Mouse (Mus musculus): ENCODE measurements around the gene Creb5.
A peak's percentile ranks its signal among the peaks of the same experiment; 100 is the strongest.
"Not testable (repeated sequence)": the region's sequence is repeated elsewhere in the genome, so short reads cannot be mapped to it uniquely, and the experiment has no call there.

Creb5 gene

DNA sequence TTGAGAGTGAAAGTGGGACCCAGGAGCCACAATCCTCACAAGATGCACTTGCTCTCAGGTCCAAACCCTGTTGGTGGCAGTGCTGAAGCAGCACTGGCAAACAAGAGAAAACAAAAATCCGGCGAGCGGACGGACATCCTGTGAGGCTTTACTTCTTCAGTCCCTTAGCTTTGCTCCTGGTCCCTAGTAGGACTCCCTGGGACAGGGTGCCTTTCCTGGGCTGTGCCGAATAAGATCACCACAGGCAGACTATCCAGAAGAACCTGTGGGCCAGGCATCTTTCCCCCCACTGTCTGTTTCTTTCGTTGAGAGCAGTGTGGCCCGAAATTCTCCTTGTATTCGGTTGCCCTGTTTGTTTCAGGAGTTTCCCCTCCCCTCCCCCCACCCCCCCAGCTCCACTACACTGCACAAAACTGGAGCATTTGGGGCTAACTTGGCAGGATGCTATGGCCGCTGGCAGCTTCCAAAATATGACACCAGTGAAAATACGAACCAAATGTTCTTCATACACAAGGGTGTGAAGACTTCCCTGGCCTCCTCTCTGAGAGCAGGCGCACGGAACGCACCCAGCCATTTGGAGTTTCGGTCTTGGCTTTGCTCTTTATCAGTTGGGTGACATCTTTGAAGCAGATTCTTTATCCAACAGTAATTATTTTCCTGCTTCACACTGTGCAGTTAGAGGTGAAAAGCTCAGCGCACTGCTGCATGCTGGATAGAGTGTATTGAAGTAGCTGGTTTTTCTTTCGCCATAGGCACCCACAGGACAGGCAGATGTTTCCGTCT is 32.7 kb downstream of the Creb5 start:
- no peak for DNase-seq (ENCODE audit: low spot score)

DNA sequence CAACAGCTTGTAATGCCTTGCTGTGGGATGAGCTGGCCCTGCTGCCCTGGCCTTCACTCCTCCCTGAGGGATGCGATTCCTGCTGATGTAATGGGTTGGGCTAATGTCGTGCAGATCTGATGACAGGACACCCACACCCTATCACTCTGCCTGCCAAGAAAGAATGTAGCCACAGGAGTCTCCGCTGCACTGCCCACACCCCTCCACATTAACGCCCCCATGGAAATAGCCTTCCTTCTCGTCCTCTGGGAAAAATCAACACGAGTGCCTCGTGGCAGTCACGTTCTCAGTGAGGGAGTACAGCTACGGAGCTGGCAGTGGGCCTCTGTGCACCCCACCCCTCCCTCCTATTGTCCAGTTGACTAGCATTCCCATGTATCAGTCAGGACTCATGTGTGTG is 50.3 kb downstream of the Creb5 start:
- DNase-seq (ENCODE audit: low spot score), result peak; percentile 15

DNA sequence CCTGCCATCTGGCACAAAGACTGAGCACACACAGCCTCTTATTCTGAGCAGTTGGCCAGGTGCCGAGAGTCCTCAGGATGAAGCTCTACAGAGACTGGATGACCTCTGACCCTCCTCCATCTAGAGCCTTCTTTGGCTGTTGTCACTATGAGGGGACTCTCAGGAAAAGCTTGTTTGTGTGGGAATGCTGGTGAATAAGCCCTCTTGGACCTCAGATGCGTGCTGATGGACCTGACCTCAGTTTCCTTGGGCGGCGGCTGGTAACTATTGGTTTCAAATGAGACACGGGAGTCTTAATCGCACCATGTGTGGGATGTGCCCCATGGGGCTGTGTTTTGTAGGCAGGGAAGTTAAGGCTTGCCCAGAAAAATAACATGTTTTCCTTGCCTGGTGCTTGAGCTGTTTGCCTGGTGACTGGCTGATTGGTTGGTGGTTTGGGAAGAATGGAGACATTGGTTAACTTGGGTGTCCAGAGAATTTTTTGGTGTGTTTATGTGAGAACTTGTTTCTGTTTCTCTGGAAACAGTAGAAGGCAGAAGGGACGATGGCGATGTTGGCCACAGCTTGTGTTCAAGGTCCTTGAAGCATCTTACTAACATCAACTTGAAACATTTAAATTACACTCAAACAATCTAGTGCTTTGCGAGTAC is 65.4 kb downstream of the Creb5 start:
- DNase-seq (ENCODE audit: low spot score), result no peak

DNA sequence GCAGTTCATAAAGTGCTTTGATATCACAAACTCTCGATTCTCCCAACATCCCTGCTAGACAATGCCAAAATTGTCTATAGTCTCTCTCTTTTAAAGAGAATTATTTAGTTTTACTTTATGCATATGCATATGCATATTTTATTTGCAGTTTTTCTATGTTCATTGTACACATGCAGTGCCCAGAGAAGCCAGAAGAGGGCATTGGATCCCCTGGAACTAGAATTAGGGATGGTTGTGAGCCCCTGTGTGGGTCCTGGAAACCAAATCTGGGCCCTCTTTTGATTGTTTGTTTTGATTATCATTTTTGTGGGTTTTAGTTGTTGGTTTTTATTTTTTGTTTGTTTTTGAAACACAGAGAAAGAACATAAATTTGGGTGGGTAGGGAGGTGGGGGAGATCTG is 69.3 kb downstream of the Creb5 start:
- DNase-seq (ENCODE audit: low spot score), result no peak

DNA sequence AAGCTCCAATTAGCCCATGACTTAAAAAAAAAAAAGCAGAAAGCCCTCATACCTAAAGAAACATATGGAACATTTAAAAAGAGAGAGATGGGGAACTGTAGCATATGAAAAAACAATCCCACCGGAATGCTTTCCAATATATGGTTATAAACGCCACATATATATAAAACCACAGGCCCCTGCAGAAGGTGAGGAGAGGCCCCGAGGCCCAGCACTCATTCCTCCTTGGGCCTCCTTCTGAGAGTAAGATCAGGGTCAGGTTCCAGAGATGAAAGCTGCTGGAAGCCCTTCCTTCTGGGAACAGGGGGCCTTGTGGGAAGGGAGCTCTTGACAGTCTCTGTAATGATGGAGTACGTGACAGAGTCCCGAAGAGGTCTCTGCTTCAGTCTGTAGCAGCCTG is 76.5 kb downstream of the Creb5 start:
- DNase-seq (ENCODE audit: low spot score), result no peak

DNA sequence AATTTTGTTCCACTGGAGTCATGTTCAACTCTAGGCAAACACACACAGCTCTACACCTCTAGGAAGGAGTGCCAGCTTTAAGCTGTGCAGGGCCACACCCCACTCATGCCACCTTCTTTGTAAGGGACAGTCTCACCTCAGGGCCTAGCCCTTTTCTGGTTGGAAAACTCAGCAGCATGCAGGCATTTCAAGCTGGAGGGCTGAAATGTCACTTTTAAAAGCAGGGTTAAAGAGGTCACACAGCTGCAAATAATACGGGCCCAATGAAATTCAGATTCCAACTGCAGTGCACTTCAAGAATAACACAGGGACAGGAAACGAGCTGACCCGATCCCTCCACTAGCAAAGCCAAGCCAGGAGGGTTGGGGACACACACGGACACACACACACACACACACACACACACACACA is 76.9 kb downstream of the Creb5 start:
- DNase-seq (ENCODE audit: low spot score), result no peak

DNA sequence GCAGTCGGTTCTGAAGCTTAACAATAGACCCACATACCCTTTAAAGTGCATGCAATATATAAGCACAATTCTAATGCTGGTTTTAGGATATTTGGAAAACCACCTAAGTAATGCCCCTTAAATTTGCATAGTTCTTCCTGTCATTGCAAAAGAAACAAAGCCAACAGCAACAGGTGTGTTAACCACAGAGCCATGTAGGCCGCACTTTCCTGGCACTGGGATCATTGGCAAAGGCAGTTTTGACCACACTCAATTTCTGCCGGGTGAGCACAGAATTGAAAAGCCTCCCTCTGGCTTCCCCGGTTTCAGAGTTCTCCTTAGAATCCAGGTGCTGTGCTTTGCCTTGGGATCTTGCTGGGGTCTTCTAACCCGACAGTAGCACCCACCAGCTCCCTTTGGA is 82.1 kb downstream of the Creb5 start:
- DNase-seq (ENCODE audit: low spot score), result no peak

DNA sequence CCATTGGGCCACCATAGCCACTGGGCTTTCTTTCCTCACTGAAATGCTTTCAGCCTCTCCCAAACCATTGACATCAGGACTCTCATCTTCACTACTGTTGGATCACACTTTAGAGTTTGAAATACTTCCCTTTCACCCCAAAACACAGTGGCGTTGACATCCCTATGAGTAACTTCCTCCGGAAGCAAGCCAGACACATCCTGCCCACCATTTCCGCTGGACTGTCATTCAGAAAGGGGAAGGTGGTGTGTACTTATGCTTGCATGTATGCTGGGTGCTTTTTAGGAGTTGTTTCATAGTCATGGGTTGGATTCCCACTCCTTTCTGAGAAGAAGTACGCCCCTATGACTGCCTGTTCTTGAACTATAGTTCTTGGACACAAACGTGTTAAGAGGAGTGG is 82.9 kb downstream of the Creb5 start:
- DNase-seq (ENCODE audit: low spot score), result no peak

DNA sequence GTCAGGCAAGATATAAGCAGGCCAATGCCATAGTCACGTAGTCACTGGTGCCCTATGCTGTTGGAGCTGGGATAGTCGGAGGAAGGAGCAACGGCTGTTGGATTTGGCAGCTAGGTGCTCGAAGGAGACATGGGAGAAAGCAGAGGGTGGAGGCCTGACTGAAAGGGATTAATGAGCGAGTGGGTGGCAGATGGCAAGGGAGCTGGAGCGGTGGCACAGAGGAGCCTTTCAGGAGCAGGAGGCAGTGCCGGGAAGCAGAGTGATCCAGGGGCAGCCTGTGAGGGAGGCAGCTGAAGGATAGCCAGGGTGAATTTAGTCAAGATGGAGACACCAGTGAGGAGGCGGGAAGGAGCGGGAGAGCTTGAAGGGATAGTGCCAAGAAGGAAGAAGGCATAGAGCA is 84.9 kb downstream of the Creb5 start:
- no peak for DNase-seq (ENCODE audit: low spot score)

DNA sequence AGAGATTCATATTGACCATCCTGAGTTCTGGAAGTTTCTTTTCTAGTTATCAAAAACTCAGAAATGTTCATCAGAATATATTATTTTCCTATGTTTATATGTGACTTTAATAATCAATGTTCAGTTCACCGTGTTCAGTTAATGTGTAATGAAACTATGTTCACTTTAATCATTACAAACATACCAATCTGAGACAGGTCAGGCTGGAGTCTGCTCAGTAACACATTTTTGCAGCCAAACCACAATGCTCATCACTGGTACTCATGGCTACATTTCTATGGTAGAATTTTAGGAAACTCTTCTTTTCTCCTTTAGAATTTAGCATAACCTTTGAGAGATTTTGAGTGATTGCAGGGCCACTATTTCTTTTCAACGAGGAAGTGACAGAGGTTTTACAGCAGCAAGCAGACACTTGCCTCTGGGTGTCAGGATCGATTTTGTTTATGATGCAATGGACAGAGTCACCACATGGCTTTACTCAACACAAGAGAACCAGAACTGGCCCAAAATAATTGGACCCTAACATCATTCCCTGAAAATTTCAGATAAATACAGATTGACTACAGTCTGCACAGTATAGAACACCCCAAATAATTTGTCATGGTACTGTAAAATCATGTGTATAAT is 87.4 kb downstream of the Creb5 start:
- no peak for DNase-seq (ENCODE audit: low spot score)

DNA sequence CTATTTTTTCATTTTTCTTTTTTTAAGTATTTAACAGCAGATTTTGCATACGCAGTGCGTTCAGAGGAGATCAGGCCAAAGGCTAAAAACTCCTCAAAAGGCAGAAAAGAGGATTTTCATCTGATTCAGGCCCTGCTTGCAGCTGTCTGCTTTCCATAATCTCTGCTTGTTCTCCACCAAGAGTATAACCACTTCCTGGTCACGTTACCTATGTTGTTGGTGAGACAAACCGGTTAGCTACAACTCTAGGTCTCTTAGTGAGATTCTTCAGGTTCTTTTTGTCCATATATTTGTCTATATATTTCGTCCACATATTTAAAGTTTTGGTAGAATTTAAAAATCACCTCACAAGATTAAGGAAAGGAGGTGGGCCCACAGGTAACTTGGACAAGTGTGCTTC is 102.2 kb downstream of the Creb5 start:
- DNase-seq (ENCODE audit: low spot score), result no peak

DNA sequence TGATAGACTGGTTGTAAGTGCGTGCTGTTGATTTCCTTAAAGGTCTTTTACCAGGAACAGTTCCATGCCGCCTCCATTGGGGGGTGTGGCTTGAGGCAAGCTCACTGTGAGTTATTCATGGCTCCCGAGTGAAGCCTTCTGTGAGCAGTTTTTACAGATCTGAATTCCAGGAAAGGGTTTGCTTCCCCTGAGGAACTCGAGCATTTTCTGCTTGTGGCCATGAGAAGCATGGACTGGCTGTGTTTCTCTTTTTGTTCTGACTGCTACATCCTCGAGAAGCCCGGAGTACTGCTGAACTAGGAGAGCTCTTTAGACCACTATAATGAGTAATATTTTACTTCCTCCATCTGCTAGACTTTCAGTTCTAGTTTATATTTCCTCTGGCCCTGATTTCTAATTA is 103.3 kb downstream of the Creb5 start:
- no peak for DNase-seq (ENCODE audit: low spot score)

DNA sequence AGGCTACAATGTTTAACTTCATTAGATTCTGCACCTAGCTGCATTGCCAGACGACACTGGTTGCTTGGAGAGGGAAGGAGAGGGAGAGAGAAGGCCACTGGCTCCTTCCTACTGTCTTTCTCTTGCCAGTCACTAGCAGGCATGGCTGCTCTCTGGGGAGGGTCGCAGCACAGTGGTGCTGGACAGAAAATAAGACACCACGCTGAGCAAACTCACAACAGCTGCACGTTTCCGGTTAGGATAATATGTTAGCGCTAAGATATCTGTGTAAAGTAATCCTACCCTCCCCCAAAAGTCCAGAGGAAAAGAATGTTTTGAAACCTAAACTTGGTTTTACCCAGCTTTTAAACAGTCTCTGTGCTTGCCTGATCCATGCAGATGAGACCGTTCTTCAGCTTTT is 107.0 kb downstream of the Creb5 start:
- no peak for DNase-seq (ENCODE audit: low spot score)

DNA sequence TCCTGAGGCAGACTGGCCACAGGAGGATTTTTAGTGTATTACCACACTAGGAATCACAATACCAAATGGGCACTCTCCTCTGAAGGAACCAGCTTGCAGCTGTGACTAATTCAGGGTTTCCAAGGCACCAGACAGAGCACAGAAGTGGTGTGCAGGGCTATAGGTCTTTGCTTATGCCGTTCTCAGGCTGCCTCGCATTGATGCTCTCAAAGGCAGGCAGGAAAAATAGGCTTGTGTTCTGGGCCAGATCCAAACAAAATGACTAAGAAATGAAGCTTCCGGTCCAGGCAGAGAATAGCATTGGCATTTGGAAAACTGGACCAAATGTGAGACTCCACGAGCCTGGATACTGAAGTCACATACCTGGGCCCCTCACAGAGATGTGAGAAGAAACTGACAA is 108.1 kb downstream of the Creb5 start:
- no peak for DNase-seq (ENCODE audit: low spot score)

DNA sequence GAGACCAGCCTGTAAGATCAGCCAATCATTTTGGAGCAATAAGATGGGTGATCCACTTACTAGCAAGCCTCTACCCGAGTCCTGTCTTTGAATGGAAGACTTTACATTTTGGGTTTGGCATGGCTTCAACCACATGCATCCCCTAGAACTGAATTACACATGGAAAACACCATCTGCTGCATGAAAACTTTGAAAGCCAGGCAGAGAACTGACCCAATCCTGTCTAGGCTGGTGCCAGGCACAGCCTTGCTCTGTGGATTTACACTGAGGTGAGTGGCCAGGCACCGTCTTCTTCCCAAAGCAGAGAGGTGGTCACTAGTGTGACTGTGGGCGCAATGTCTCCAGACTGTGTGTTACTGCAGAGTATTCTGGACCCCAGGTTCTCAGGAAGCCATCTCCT is 109.4 kb downstream of the Creb5 start:
- no peak for DNase-seq (ENCODE audit: low spot score)

DNA sequence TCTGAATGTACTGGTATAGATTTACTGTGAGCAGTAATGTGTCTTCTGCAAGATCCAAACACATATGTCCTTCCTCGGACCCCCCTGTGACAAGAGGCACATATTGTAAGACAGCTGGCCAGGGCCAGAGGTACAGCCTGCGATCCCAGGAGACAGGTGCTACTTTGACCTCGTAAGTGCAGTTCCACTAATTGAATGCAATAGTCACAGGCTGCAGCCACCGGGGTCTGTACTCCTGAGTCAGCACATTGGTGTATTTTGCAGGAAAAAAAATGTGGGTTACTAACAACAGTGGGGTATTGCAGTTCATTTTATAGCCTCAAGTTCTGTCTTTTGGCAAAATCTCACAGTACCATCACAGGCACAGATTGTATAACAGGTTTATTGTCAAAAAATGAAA is 110.7 kb downstream of the Creb5 start:
- no peak for DNase-seq (ENCODE audit: low spot score)

DNA sequence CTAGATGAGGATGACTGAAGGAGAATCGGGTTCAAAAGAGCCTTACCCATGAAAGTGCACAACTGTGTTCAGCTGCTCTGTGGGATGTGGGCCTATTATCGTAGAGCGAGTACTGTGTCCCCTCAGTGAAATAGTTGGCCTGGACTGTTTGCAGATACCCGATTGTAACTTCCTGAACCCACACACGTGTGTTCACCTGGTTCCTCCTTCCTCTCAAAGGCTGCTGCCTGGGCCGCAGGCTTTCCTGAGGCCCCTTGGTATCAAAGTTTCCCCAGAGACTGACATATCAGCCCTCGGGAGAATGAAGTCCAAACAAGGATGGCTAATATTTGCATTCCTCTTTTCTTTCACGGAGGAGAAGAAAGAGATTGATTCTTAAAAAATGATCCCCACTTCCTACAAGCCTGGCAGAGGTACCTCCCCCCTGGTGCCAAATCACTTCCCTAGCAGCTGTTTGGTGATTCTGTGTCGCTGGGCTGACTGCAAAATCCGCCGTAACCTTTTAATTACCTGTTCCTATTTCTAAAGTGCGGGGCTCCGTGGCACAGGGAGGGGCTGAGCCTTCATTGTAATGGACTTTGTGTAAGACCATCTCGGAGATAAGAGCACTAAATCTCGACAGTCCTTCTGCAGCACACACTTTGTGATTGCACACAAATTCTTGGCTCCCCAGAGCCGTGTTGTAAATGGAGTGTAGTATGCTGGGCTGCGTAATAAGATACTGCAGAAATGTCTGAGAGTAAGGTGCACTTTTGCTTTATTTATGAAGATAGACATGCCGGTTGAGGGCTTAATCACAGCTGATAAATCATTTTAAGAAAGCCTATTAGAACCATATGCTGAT is 111.4 kb downstream of the Creb5 start:
- DNase-seq (ENCODE audit: low spot score), result no peak

DNA sequence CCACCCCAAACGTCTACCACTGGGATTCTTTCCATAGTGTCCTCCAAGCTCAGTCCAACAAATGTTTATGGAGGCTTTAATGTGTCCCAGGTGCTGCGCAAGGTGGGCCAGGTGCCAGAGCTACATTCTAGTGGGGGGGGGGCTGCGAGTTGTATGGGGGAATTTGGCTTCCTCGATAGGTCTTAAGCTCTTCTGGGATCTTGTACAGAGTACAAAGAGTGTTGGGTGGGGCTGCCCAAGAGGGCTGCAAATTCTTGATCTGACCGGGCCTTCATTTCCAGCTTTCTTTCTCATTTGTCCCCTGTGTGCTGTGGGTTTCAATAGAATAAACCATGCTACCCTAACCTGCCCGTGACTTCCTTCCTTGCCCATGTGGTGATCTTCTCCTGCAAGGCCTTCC is 114.3 kb downstream of the Creb5 start:
- no peak for DNase-seq (ENCODE audit: low spot score)

DNA sequence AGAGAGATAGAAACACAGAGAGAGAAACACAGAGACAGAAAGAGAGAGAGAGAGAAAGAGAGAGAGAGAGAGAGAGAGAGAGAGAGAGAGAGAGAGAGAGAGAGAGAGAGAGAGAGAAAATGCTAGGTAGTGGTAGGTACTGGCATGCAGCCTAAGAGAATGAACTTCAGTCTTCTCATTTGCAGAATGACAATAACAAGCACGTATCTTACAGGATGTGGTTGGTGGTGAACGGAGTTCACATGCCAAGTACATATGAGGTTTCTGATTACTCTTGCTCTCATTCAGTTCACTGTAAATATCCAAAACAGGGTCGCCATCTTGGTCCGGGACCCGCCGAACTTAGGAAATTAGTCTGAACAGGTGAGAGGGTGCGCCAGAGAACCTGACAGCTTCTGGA is 115.5 kb downstream of the Creb5 start:
- not testable (repeated sequence) for DNase-seq (ENCODE audit: low spot score)

DNA sequence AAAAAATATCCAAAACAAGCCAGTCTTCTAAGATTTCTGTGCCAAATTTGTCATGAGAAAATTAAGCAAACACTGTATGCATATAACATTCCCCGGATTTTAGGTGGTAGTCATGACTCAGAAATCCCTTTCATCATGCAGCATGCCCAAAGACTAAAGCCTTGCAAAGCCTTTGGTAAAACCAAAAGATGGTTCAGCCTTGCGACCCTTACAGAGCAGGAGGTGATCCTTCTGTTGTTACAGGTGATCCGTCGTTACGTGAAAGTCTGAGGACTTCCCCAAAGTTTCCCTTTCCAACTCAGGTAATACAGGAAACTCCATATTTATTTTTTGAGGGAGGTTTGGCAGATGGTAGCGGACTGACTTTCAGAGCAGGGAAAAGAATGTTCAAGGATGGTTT is 122.1 kb downstream of the Creb5 start:
- DNase-seq (ENCODE audit: low spot score), result no peak

DNA sequence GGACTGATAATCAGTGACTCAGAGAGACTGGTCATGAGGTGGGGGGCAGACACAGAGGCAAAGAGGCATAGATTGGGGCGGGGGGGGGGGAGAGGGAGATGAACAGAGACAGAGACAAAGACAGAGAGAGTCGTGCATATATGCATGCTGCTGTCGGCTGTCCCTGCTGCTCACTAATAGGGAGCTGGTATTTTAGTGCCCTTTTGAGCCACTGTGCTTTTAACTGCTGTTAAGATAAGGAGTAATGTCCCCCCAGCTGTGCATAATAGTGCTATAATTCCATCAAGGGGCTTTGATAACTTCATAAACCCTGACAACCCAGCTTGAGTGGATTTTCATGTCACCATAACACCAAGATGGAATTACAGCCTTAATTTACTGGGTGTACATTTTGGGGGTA is 134.3 kb downstream of the Creb5 start:
- no peak for DNase-seq (ENCODE audit: low spot score)

DNA sequence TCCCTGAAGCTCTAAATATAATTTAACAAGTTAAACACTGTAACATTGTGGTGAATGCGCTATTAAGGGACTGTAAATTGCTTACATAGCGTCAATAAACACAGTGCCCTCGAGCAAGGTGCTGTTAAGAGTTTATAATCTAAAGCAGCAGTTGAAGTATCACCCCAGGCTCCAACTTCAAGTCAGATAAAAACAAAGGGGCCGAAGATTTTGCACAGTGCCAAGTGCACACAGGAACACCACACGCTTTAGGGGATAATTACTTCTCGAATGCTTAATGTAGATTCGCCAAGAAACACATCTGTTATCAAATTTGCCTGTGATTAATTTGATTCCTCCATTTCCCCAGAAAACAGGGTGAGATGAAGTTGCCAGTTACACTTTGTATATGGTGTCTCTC is 142.3 kb downstream of the Creb5 start:
- no peak for DNase-seq (ENCODE audit: low spot score)

DNA sequence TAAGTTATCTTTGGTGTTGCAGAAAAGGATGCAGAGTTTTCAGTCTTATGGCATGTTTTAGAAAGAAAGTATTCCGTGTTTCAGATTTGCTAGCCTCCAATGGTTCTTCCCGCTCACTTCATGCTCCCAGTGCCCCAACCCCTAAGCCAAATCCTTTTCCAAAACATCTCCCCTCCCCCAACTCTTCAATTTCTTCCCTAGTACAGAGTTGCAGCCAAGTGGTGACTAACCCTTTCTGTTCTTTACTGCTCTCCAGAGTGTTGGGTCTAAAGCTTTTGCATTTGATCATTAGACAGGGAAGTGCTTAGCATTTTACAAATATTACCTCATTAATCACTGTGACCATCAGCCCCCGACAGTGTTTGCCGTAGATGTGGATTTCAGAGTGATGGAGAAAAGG is 142.8 kb downstream of the Creb5 start:
- no peak for DNase-seq (ENCODE audit: low spot score)

All from testis, postnatal 14 days (tissue).